ENCODE assay signal across 1 mouse cellular context in genomic region chr7:126642545-126643243, GRCm38 (mm10).
TF ChIP-seq lines count a peak whose summit lies in the region.

No protein-coding gene starts in this region.

TF ChIP-seq in CH12.LX, 34 proteins besides CTCF, POLR2A, EP300 and RAD21:
- no peak for TF ChIP-seq NELFE (IDR thresholded peaks at IDR 0.05; ENCODE audit: low read depth, low read length)
- peak; percentile 58; the same call in 1 of the 2 replicates for TF ChIP-seq ELF1 (IDR thresholded peaks at IDR 0.05; ENCODE audit: low read depth, low read length)
